Mouse (Mus musculus) embryo, embryonic 11 days (tissue): ENCODE results near the gene Nanog.
"Not testable (repeated sequence)": the region's sequence is repeated elsewhere in the genome, so short reads cannot be mapped to it uniquely, and the experiment has no call there.

ENCODE experiments used
- DNase-seq: peaks from one replicate; pipeline ENCODE4 v3.0.0-alpha.2; 2015

Nanog gene

DNA sequence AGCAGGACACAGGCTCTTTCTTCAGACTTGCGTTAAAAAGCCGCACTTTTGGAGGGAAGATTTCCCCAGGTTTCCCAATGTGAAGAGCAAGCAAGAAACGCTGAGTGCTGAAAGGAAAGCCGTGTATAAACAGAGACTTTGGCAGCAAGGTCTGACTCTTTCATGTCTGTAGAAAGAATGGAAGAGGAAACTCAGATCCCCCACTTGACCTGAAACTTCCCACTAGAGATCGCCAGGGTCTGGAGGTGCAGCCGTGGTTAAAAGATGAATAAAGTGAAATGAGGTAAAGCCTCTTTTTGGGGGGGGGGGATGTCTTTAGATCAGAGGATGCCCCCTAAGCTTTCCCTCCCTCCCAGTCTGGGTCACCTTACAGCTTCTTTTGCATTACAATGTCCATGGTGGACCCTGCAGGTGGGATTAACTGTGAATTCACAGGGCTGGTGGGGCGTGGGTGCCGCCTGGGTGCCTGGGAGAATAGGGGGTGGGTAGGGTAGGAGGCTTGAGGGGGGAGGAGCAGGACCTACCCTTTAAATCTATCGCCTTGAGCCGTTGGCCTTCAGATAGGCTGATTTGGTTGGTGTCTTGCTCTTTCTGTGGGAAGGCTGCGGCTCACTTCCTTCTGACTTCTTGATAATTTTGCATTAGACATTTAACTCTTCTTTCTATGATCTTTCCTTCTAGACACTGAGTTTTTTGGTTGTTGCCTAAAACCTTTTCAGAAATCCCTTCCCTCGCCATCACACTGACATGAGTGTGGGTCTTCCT is at the start of gene Nanog:
Gene Nanog, plus strand, starts transcription at position 454 of the 765 bp plus-strand sequence.
- peak; percentile 10 for DNase-seq

DNA sequence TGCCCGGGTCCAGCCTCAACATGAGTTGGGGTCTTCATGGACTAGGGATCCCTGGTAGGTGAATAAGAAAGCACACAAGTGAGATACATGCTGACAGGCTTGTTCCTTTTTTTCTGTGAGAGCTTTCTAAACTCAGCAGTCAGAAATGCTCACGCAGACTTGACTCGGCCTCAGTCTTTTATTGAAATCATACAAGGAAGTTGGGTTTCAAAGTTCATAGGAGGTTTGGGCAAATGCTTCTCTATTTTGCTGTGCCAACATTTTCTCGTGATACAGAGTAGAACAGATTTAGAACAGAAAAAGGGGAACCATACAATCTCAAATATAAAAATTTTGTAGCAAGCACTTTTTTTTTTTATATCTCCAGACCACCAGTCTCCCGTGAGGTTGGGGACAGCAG is 49.7 kb upstream of the Nanog start:
- DNase-seq: no peak

DNA sequence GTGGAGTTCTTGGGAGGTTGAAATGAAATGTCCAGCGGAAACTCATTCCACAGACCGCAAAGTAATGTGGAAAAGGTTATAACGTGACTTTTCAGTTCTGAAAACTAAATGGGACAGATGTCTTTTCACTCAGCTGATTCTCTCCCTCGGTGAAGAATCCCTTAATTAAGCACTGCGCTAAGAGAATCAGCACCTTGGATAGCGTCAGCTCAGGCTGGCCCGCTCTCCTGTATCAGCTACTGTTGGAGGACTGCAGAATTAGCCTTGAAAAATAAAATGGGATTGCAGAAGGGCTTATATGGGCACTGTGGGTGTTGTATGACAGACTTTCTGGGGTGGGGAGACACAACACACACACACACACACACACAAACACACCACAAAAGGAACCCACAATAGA is 47.7 kb upstream of the Nanog start:
- DNase-seq: peak; percentile 80

DNA sequence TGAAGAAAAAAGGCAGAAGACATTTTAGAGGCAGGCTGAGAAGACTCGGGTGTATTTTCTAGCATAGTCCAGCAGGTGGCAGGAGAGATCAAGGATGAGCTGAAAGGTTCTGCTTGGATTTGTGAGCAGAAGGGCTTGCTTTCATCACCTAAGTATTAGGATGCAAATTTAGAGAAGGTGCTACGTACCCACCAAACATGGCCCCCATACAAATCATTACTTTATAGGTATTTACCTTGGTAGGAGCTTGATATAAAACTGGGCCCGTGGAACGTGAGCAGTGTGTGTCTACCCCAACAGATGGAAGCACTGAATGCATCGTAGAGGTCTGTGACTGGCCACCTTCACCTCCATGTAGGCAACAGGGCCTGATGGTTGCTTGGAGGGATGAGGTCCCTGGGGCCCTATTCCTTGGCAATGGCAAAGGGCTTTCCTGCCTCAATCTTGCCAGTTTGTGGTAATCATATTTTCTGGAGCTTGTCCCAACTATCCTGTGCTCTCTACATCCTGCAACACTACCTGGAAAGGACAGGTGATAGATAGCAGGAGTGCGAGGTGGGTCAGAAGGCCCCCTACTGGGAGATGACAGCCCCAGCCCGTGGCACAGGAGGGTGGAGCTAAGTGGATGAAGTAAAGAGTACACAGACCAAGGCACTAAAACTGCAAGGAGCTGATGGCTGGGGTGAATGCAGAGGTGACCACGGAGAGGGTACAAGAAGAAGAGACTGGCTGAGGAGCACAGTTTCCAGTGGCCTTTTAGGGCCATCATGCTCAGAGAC is 46.5 kb upstream of the Nanog start:
- peak; percentile 63 for DNase-seq

DNA sequence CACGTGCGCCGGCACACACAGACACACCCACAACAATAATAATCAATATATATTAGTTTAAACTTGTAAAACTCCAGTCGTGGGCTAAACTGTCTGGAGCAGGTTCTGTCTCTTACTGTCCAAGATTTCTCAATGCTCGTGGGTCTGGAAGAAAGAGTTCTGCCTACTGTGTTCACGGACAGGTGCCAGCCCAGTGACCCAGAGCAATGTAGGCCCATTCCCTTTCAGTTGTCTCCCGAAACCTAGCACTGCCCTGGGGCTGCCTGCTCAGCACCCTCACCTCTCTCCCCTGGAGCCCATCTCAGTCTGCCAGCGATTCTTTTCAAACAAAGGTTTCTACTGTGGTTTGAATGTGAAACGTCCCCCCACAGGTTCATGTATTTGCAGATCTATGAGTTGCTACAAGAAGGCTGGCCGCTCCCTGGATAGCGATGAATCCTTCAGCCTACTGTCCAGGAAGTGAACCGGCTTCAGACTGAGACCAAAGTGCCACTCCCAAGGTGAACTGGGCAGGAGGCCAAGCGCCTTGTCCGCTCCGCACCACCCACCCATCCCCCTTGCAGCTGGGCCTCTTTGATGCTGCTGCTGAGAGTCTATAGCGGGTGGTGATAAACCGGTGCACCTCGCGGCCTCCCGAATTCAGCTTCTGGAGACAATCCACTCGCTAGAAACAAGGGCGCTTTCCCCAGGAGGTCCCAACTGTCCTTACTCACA is 44.6 kb upstream of the Nanog start:
- no peak for DNase-seq

DNA sequence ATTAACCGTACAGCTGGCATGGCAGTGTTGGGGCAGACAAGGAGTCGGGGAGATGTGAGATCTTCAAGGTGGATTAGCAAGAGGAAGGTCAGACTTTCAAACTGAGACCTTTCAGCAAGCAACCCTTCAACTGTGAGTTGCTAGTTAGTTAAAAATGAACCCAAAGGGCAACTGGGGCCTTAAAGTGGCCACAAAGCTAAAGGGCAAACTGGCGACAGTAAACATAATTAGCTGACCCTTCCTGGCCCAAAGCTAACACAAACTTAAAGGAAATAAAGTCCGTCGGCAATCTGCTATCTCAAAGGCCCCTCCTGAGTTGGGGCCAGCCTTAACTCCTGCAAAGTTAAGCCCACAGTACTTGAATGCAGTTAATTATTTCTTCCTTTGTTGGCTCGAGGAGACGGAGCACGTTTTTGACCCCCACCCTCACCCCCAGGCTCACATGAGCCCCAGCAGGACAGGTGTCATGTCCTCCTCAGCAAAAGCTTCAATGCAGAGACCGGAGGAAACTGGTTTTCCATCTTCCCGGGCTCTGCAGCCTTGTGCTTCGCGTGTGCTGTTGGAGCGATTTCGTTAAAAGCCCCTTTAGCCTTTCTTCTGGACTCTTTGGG is 43.6 kb upstream of the Nanog start:
- no peak for DNase-seq

DNA sequence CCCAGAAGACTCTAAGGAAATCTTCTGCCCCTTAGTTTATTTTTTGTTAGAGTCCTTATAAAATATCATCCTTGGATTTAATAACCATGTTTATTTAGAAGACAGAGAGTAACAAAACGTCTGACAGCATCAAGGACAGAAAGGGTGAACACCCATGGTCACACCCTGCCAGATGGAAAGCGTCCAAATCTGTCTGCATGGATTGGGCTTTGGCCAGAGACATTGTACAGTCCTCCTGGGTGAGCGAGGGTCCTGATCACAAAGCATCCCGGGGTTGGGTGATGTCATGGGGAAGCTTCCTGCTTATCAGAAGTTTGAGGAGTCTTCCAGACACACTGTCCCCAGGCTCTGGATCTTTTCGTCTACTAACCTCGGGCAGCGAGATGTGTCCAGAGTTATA is 41.4 kb upstream of the Nanog start:
- no peak for DNase-seq

DNA sequence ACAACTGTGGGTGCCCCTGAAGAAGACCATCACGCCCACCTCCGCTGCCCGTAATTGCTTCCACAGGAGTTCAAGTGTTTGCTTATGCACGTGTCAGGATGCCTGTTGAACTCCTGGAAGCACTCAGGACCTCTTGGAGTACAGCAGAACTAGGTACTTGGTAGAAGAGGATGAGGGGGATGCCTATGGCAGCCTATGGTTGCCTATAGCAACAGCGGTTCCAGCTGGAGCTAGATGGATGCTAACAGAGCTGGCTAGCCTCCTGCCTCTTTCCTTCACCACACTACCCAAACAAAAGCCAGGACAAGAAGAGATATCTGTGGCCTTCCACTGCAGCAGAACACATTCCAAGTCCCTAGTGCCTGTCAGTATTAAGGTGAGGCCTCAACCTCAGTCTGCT is 39.6 kb upstream of the Nanog start:
- no peak for DNase-seq

DNA sequence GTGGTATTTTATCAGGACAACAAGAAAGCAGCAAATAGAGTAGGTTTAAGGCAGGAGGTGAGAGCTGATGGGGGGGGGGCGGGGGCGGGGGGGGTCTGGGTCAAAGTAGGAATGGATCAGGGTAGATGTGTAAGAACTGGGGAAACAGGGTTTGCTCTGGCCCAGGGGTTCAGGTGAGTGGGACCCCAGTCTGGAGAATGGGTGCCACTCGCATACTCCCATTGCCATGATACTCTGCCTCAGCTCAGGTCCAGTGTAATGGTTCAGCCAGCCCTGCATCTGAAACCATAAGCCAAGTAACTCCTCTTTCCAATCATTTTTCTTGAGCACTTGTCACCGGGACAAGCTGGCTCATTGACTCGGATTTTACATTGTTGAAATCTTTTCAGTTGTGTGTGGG is 38.5 kb upstream of the Nanog start:
- DNase-seq: no peak

DNA sequence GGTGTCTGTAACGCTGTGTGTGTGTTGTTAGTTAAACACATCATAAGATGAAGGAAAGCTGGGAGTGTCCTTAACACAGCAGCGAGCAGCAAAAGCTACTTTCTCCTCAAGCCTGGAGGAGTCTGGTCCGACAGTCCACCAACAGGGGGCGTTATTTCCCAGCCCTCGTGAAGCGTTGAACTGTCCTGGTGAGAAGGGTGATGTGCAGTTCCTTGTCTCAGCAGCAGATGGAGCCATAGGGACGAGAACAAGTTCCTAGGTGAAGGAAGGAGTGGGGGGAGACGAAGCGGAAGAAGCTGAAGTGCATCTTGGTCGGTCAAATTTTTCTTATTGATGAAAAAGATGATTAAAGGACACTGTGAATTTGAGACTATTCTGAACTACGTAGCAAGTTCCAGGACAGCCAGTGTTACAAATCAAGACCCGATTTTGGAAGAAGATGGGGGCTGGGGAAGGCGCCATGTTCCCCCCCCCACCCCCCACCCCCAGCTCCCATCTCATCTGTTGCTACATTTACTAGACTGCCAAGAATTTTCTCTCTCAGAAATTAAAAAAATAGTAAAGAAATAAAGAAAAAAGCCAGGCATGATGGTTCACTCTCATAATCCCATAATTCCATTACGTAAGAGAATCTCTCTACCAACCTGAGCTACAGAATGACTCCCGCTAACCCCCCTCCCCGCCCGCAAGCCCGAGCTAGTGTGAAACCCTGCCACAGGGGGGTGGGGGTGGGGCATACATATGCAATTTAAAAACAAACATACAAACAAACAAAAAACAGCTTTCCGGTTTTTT is 37.7 kb upstream of the Nanog start:
- peak; percentile 94 for DNase-seq

DNA sequence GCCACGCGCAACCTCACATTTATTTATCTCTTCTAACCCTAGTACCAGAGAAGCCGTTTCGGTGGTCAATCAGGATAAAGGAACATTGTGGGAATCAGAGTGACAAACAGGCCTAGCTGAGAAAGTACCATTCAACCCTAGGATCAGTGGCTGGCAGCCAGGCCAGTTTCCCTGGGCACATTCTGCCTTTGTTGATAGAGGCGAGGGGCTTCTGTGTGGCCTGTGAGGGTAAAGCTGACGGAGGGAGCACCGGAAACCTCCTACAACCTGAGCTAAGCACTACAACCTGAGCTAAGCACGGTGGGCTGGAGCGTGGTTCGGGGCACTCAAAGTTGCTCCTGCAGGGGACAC is 37.1 kb upstream of the Nanog start:
- peak; percentile 23 for DNase-seq

DNA sequence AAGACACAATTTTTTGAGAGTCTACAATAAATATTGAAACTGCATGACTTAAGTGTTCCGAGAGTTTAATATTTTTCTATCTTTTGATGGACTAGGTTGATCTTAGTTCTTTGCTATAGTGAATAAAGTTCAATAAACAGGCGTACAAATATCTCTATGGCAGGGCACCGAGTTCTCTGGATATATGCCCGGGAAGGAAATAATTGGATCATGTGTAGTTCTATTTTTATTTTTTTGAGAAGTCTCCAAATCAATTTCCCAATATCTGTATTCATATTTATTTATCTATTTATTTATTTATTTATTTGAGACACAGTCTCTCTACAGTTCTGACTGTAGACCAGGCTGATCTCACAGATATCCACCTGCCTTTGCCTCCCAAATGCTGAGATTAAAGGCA is 36.4 kb upstream of the Nanog start:
- DNase-seq: no peak

DNA sequence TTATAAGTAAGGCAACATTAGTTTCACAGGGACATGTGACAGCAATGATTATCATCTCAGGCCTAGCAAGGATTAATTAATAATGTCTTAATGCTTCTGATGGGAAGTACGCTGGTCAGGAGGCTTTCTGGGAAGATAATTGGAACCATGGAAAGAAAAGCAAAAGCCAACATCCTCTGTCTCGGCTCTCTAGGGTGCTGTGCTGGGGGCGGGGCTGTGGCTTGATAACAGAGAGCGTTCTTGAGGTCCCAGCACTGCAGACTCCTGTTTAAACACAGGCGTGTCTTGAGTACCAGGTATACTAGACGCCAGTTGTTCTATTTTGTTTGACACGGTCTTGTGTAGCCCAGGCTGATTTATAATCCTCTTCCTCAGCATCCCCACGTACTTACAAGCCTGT is 34.5 kb upstream of the Nanog start:
- no peak for DNase-seq

DNA sequence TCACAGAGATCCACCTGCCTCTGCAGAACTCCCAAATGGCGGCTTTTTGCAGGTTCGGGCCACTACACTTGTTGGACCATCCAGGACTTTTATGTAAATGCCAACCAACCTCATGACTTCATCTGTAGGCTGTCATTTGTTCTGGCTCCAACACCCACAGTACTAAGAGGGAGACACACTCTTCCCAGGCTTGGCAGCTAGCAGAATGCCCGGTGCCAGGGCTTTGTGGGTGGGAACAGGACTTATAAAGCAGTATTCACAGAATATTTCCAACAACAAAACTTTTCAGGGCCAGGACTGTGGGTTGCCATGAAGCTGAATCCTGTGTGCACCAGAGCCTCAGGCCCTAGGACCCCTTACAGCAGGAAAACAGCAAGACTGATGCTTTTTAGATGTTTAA is 24.6 kb upstream of the Nanog start:
- no peak for DNase-seq

DNA sequence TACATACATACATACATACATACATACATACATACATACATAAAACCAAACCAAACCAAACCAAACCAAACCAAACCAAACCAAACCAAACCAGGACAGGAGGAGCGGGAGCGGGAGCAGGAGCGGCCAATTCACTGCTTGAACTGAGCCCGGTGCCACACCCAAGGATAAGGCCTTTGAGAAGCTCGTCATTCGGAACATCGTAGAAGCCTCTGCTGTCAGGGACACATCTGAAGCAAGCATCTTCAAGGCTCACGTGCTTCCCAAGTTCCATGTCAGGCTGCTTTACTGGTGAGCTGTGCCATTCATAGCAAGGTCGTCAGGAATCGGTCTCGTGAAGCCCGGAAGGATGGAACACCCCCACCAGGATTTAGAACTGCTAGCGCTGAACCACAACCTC is 20.6 kb upstream of the Nanog start:
- DNase-seq: no peak

DNA sequence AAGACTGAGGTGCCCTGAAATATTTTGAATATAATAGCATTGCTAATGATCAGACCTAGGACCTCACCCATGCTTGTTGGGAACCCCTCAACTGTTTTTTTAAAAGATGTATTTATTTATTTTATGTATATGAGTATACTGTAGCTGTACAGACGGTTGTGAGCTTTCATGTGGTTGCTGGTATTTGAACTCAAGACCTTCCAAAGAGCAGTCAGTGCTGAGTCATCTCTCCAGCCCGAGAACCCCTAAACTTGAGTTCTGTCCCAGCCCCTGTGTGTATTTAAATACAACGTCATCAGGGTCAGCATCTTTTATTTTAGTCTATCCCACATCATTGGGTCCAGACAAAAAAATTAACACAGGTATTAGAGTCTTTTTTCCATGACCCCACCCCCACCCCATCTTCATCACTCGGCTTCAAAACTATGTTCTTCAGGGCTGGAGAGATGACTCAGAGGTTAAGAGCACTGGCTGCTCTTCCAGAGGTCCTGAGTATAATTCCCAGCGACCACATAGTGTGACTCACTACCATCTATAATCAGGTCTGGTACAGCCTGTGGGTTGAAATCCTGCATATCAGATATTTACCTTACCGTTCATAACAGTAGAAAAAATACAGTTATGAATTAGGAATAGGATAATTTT is 17.8 kb upstream of the Nanog start:
- DNase-seq: no peak

DNA sequence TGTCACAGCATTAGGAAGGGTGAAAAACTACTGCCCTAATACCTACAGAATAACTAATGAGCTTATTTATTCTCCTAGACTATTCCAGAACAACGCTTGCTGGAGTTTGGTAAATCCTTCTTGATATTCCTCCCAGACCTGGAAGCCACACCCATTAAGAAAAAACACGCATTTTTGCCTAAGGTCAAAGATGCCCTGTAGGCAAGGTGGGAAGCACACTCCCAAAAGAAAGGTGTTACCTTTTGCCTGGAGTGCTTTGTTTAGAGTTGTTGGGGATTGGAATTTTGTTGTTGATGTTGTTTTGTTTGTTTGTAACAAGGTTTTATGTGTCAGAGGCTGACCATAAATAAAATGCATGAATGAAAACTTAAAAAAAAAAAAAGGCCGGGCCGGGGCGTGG is 17.2 kb upstream of the Nanog start:
- DNase-seq: no peak

DNA sequence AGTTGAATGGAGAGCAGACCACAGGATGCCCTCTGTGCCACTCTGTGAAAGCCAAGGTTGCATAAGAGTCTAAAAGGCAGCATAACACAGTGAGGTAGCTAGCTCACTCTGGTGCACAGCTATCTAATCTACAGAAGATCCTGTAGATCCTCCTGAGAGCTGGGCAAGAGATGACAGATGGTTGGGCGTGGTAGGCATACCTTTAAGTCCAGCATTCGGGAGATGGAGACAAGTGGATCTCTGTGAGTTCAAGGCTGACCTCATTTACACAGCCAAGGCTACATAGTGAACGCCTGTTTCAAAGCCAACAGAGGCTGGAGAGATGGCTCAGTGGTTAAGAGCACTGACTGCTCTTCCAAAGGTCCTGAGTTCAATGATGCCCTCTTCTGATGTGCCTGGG is 11.9 kb upstream of the Nanog start:
- no peak for DNase-seq

DNA sequence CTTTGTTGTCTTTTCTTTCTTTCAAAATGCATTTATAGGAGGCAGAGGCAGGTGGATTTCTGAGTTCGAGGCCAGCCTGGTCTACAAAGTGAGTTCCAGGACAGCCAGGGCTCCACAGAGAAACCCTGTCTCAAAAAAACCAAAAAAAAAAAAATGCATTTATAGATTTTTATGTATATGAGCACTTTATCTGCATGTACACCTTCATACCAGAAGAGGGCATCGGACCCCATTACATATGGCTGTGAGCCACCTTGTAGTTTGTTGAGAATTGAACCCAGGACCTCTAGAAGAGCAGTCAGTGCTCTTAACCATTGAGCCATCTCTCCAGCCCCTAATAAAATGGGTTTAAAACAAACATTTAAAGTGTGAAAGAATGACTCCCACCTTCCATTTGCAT is 7.7 kb upstream of the Nanog start:
- DNase-seq: not testable (repeated sequence)

DNA sequence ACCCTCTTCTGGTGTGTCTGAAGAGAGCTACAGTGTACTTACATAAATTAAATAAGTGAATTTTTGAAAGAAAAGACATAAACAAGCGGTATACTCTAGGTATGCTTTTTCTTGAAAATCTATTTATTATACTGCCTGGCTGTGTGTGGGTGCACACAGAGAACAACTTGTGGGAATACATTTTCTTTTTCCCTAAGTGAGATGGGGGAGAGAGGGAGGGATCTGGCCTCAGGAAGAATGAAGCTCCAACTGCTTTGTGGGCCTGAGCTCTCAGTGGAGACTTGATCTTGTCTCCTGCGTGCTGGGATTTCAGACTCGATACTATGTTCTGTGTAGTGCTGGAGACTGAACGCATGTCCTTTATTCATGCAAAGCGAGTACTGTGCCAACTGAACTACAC is 5.5 kb upstream of the Nanog start:
- no peak for DNase-seq

DNA sequence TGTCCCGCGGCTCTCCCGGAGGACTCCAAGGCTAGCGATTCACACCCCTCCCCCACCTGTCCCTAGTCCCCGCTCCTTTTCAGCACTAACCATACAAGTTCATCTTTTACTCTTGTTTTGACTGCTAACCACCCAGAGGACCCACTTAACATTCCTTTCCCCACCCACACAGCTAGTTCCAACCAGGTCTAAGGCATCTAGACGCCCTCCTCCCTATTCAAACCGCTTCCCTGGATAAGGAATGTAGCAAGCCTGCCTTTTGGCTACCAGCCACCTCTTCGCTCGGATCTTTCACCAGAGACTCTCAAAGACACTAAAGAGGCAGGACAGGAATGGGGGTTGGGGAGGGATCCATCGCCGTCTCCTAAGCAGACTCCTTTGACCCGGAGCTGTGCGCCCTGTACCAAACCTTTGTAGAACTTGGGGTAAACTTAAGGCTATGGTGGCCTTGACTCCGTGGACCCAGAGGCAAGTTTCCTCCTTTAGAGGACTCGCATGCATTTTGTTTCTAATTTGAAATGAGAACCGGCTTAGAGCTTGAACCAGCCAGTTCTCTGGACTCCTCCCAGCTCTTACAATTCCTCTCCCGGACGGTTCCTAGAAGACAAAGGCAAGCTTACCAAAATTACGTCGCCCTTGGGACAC is 4.7 kb upstream of the Nanog start:
- DNase-seq: peak; percentile 48

DNA sequence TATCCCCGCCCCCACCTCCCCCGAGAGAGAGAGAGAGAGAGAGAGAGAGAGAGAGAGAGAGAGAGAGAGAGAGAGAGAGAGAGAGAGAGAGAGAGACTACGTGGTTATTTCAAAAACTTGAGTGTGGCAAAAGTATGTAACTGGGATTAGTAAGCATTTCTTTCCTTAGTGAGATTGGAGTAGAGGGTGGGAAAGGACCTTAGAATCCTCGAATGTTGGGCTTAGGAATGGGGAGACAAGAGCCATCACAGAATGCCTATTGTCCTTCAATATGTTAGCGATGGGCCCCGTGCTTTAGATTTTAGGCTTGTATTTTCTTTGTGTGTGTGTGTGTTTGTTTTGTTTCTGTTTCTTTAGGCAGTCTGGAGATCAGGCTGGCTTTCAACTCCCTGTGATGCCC is 4.0 kb upstream of the Nanog start:
- DNase-seq: no peak
